Mouse (Mus musculus): ENCODE measurements around the gene Tmem50a. TPM values are rescaled to one million over a fixed set of nuclear protein-coding genes. Genes with fewer than 3 reads are reported as not detected.

Tmem50a gene
- polyA plus RNA-seq, 1 experiment from 2014 or later = 253 TPM

GRCm38 (mm10) chr4:134943758-134944538 is 29.1 kb upstream of the Tmem50a start:
- no peak for ATAC-seq
- Histone ChIP-seq H3K4me1 (ENCODE audit: control insufficient read depth, insufficient read depth, low read length) (peaks cover 5% of the 10 kb centered on the region; the same call in 1 of the 2 replicates), H3K9ac (ENCODE audit: low read depth, low read length) (peak overlapping the region; percentile 3; the same call in 1 of the 2 replicates), H3K36me3 (ENCODE audit: control insufficient read depth, insufficient read depth, low read length) (no peaks in the 10 kb centered on the region), H3K27me3 (ENCODE audit: control insufficient read depth, insufficient read depth, low read depth, low read length) (peaks cover 5% of the 10 kb centered on the region), H3K9me3 (replicated peaks; ENCODE audit: control insufficient read depth, low read length, poor library complexity, severe bottlenecking) (no peaks in the 10 kb centered on the region), H3K27ac (ENCODE audit: low read length) (no peak overlapping the region), H3K4me3 (ENCODE audit: low read depth, low read length) (no peak overlapping the region), H3K4me2 (ENCODE audit: low read length) (no peak overlapping the region)
- 44% methylated on average over 27 of the region's 27 CpGs for WGBS

GRCm38 (mm10) chr4:134939900-134940299 is 25.1 kb upstream of the Tmem50a start:
- no peak overlapping the region for H3K4me2 ChIP-seq (ENCODE audit: low read length)
- H3K4me1 ChIP-seq (ENCODE audit: control insufficient read depth, insufficient read depth, low read length) = no peaks in the 10 kb centered on the region
- WGBS = 55% methylated on average over 9 of the region's 9 CpGs
- no peak overlapping the region for H3K9ac ChIP-seq (ENCODE audit: low read depth, low read length)
- peaks cover 5% of the 10 kb centered on the region for H3K27me3 ChIP-seq (ENCODE audit: control insufficient read depth, insufficient read depth, low read depth, low read length)
- H3K36me3 ChIP-seq (ENCODE audit: control insufficient read depth, insufficient read depth, low read length) = peaks cover 15% of the 10 kb centered on the region
- ATAC-seq = no peak
- H3K9me3 ChIP-seq (replicated peaks; ENCODE audit: control insufficient read depth, low read length, poor library complexity, severe bottlenecking) = no peaks in the 10 kb centered on the region
- no peak overlapping the region for H3K4me3 ChIP-seq (ENCODE audit: low read depth, low read length)
- no peak overlapping the region for H3K27ac ChIP-seq (ENCODE audit: low read length)

- H3K4me1 ChIP-seq (ENCODE audit: control insufficient read depth, insufficient read depth, low read length) = no peaks in the 10 kb centered on the region
- H3K4me2 ChIP-seq (ENCODE audit: low read length) = no peak overlapping the region
- H3K9ac ChIP-seq (ENCODE audit: low read depth, low read length) = no peak overlapping the region
- ATAC-seq = no peak
- peaks cover 5% of the 10 kb centered on the region for H3K27me3 ChIP-seq (ENCODE audit: control insufficient read depth, insufficient read depth, low read depth, low read length)
- H3K27ac ChIP-seq (ENCODE audit: low read length) = no peak overlapping the region
- 62% methylated on average over 17 of the region's 17 CpGs for WGBS
- no peaks in the 10 kb centered on the region for H3K9me3 ChIP-seq (replicated peaks; ENCODE audit: control insufficient read depth, low read length, poor library complexity, severe bottlenecking)
- H3K36me3 ChIP-seq (ENCODE audit: control insufficient read depth, insufficient read depth, low read length) = peaks cover 26% of the 10 kb centered on the region
- H3K4me3 ChIP-seq (ENCODE audit: low read depth, low read length) = no peak overlapping the region
Observed at GRCm38 (mm10) chr4:134937240-134938176, 22.7 kb upstream of the Tmem50a start.

GRCm38 (mm10) chr4:134930684-134931481 is 16.1 kb upstream of the Tmem50a start, which contains the start of gene Syf2:
Gene Syf2 (plus strand): TSS chr4:134930898.
- WGBS = under 1% methylated on average over 62 of the region's 68 CpGs
- H3K4me2 ChIP-seq (ENCODE audit: low read length) = peak within 1 kb of the TSS; percentile 95
- peaks cover 29% of the 10 kb centered on the region for H3K36me3 ChIP-seq (ENCODE audit: control insufficient read depth, insufficient read depth, low read length)
- no peaks in the 10 kb centered on the region for H3K9me3 ChIP-seq (replicated peaks; ENCODE audit: control insufficient read depth, low read length, poor library complexity, severe bottlenecking)
- H3K27ac ChIP-seq (ENCODE audit: low read length) = peak within 1 kb of the TSS; percentile 86
- ATAC-seq = peak; percentile 97
- no peaks in the 10 kb centered on the region for H3K27me3 ChIP-seq (ENCODE audit: control insufficient read depth, insufficient read depth, low read depth, low read length)
- peaks cover 16% of the 10 kb centered on the region for H3K4me1 ChIP-seq (ENCODE audit: control insufficient read depth, insufficient read depth, low read length)
- H3K4me3 ChIP-seq (ENCODE audit: low read depth, low read length) = peak within 1 kb of the TSS; percentile 97
- H3K9ac ChIP-seq (ENCODE audit: low read depth, low read length) = peak within 1 kb of the TSS; percentile 84

GRCm38 (mm10) chr4:134930190-134930589 is 15.4 kb upstream of the Tmem50a start:
- peak; percentile 43; the same call in 1 of the 2 replicates for ATAC-seq
- Histone ChIP-seq H3K27me3 (ENCODE audit: control insufficient read depth, insufficient read depth, low read depth, low read length) (no peaks in the 10 kb centered on the region), H3K4me2 (ENCODE audit: low read length) (peak overlapping the region; percentile 95), H3K36me3 (ENCODE audit: control insufficient read depth, insufficient read depth, low read length) (peaks cover 31% of the 10 kb centered on the region), H3K4me1 (ENCODE audit: control insufficient read depth, insufficient read depth, low read length) (peaks cover 23% of the 10 kb centered on the region), H3K9ac (ENCODE audit: low read depth, low read length) (peak overlapping the region; percentile 50; the same call in 1 of the 2 replicates), H3K4me3 (ENCODE audit: low read depth, low read length) (peak overlapping the region; percentile 97), H3K27ac (ENCODE audit: low read length) (peak overlapping the region; percentile 62), H3K9me3 (replicated peaks; ENCODE audit: control insufficient read depth, low read length, poor library complexity, severe bottlenecking) (no peaks in the 10 kb centered on the region)
- 27% methylated on average over 9 of the region's 9 CpGs for WGBS

- peaks cover 29% of the 10 kb centered on the region for H3K4me1 ChIP-seq (ENCODE audit: control insufficient read depth, insufficient read depth, low read length)
- no peak overlapping the region for H3K4me2 ChIP-seq (ENCODE audit: low read length)
- H3K27ac ChIP-seq (ENCODE audit: low read length) = no peak overlapping the region
- H3K36me3 ChIP-seq (ENCODE audit: control insufficient read depth, insufficient read depth, low read length) = peaks cover 30% of the 10 kb centered on the region
- H3K9me3 ChIP-seq (replicated peaks; ENCODE audit: control insufficient read depth, low read length, poor library complexity, severe bottlenecking) = no peaks in the 10 kb centered on the region
- 89% methylated on average over 4 of the region's 4 CpGs for WGBS
- no peaks in the 10 kb centered on the region for H3K27me3 ChIP-seq (ENCODE audit: control insufficient read depth, insufficient read depth, low read depth, low read length)
- no peak overlapping the region for H3K4me3 ChIP-seq (ENCODE audit: low read depth, low read length)
- H3K9ac ChIP-seq (ENCODE audit: low read depth, low read length) = no peak overlapping the region
- ATAC-seq = no peak
Observed at GRCm38 (mm10) chr4:134929536-134929935, 14.7 kb upstream of the Tmem50a start.

GRCm38 (mm10) chr4:134928464-134928836 is 13.6 kb upstream of the Tmem50a start:
- peaks cover 29% of the 10 kb centered on the region for H3K4me1 ChIP-seq (ENCODE audit: control insufficient read depth, insufficient read depth, low read length)
- H3K4me3 ChIP-seq (ENCODE audit: low read depth, low read length) = no peak overlapping the region
- no peaks in the 10 kb centered on the region for H3K9me3 ChIP-seq (replicated peaks; ENCODE audit: control insufficient read depth, low read length, poor library complexity, severe bottlenecking)
- no peak overlapping the region for H3K27ac ChIP-seq (ENCODE audit: low read length)
- H3K27me3 ChIP-seq (ENCODE audit: control insufficient read depth, insufficient read depth, low read depth, low read length) = no peaks in the 10 kb centered on the region
- H3K36me3 ChIP-seq (ENCODE audit: control insufficient read depth, insufficient read depth, low read length) = peaks cover 24% of the 10 kb centered on the region
- no peak overlapping the region for H3K9ac ChIP-seq (ENCODE audit: low read depth, low read length)
- ATAC-seq = no peak
- 93% methylated on average over 1 of the region's 1 CpGs for WGBS
- no peak overlapping the region for H3K4me2 ChIP-seq (ENCODE audit: low read length)

- 80% methylated on average over 5 of the region's 5 CpGs for WGBS
- Histone ChIP-seq H3K9me3 (replicated peaks; ENCODE audit: control insufficient read depth, low read length, poor library complexity, severe bottlenecking) (no peaks in the 10 kb centered on the region), H3K9ac (ENCODE audit: low read depth, low read length) (no peak overlapping the region), H3K27me3 (ENCODE audit: control insufficient read depth, insufficient read depth, low read depth, low read length) (no peaks in the 10 kb centered on the region), H3K36me3 (ENCODE audit: control insufficient read depth, insufficient read depth, low read length) (peaks cover 22% of the 10 kb centered on the region), H3K27ac (ENCODE audit: low read length) (no peak overlapping the region), H3K4me1 (ENCODE audit: control insufficient read depth, insufficient read depth, low read length) (peaks cover 29% of the 10 kb centered on the region), H3K4me2 (ENCODE audit: low read length) (no peak overlapping the region), H3K4me3 (ENCODE audit: low read depth, low read length) (no peak overlapping the region)
- no peak for ATAC-seq
Observed at GRCm38 (mm10) chr4:134927815-134928463, 13.1 kb upstream of the Tmem50a start.

All from midbrain, embryonic 16.5 days (tissue).